Mouse (Mus musculus) spleen, adult 2 months (tissue): ENCODE results near the gene Pkd1. TPM values are rescaled to one million over a fixed set of nuclear protein-coding genes. Genes with fewer than 3 reads are reported as not detected.

Source experiments
- DNase-seq, 2 experiments: peaks; one replicate each; pipeline versions ENCODE4 v3.0.0 to v3.0.0-alpha.2; 2012 to 2021; ENCODE audit warnings: low spot score in 2 of 2, low read depth in 1 of 2
- H3K27ac ChIP-seq: fragments of 200-500 bp; 2 replicates; pipeline ENCODE4 v1.5.1; 2012; ENCODE audit warnings: low read length, inconsistent platforms; ENCODE audit not compliant: insufficient read depth
- H3K27me3 ChIP-seq: fragments of 200-500 bp; 2 replicates; pipeline ENCODE4 v1.6.1; 2012; ENCODE audit warnings: mild to moderate bottlenecking, moderate library complexity, low read length, inconsistent platforms; ENCODE audit not compliant: control insufficient read depth, insufficient read depth
- H3K36me3 ChIP-seq: fragments of 200-500 bp; 2 replicates; pipeline ENCODE4 v1.6.1; 2012; ENCODE audit warnings: mild to moderate bottlenecking, low read length, inconsistent platforms; ENCODE audit not compliant: control insufficient read depth, insufficient read depth
- H3K4me1 ChIP-seq: fragments of 200-500 bp; 2 replicates; pipeline ENCODE4 v1.6.1; 2011; ENCODE audit warnings: inconsistent platforms; ENCODE audit not compliant: control insufficient read depth, insufficient read depth, insufficient read length
- H3K4me3 ChIP-seq: fragments of 200-500 bp; 2 replicates; pipeline ENCODE4 v1.5.1; 2011; ENCODE audit warnings: mild to moderate bottlenecking, inconsistent platforms; ENCODE audit not compliant: insufficient read depth, insufficient read length; ENCODE audit errors: extremely low read depth
- CTCF ChIP-seq: fragments of 200-500 bp; IDR thresholded peaks from 2 replicates; pipeline ENCODE4 v1.5.1; 2011; ENCODE audit warnings: mild to moderate bottlenecking, inconsistent platforms; ENCODE audit not compliant: insufficient read depth, insufficient read length, insufficient replicate concordance; ENCODE audit errors: extremely low read depth
- POLR2A ChIP-seq: fragments of 200-500 bp; IDR thresholded peaks from 2 replicates; pipeline ENCODE4 v1.6.1; 2011; ENCODE audit warnings: low read depth, low read length, inconsistent platforms
- WGBS: fragments of 180-500 bp; shearing (Covaris S2); methylation state at CpG from one replicate; pipeline ENCODE4 v1.1.7; 2018; 5-methylcytosine and 5-hydroxymethylcytosine counted together
- polyA plus RNA-seq: library from polyadenylated mRNA; depleted of rRNA; stranded (reverse); fragments of >200 nt; gene quantifications from 2 replicates; pipeline ENCODE4 v1.2.3, GENCODE M21; 2012

Gene Pkd1
- polyA plus RNA-seq, 1 experiment: 73.9 TPM

DNA sequence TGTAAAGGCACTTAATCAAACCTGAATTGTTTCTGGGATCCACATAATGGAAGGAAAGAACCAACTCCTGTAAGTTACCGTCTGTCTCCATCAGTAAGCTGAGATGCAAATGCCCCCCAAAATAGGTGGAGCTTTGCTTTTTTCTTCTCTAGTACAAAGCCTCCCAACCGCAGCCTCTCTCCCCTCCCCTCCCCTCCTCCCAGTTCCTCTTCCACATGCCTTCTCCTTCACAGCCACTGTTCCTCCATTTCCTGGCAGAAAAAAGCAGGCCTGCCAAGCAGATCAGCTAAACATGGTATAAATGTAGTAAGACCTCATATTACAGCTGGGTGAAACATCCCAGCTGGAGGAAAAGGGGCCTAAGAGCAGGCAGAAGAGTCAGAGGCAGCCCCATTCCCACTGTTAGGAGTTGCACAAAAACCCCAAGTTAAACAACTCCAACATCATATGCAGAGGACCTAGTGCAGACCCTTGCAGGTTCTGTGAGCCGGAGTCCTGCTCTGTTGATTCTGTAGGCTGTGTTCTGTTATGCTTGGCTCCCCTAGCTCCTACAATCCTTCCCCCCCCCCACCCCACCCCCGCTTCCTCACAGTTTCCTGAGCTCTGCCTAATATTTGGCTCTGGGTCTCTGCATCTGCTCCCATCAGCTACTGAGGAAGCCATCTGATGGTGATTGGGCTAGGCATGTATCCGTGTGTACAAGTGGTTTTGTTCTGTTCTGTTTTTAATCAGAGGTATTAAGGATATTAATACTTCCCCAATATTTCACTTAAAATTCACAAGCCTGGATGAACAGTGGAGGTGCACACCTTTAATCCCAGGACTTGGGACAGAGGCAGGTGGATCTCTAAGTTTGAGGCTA, 34.2 kb downstream of the Pkd1 start:
- TF ChIP-seq CTCF: no peak
- no peak for TF ChIP-seq POLR2A
- Histone ChIP-seq H3K4me3 (no peak overlapping the region), H3K4me1 (no peaks in the 10 kb centered on the region), H3K36me3 (peaks cover 27% of the 10 kb centered on the region), H3K27ac (no peak overlapping the region), H3K27me3 (no peaks in the 10 kb centered on the region)
- 44% methylated on average over 5 of the region's 5 CpGs for WGBS
- DNase-seq: no peak

- no peaks in the 10 kb centered on the region for H3K27me3 ChIP-seq
- TF ChIP-seq POLR2A (no peak), CTCF (no peak)
- WGBS: 81% methylated on average over 3 of the region's 3 CpGs
- DNase-seq: no peak
- no peak overlapping the region for H3K4me3 ChIP-seq
- H3K27ac ChIP-seq: no peak overlapping the region
- peaks cover 27% of the 10 kb centered on the region for H3K36me3 ChIP-seq
- no peaks in the 10 kb centered on the region for H3K4me1 ChIP-seq
Measured at GRCm38 (mm10) chr17:24584520-24584919, 34.9 kb downstream of the Pkd1 start.

- H3K4me1 ChIP-seq: no peaks in the 10 kb centered on the region
- DNase-seq: no peak
- TF ChIP-seq POLR2A (no peak), CTCF (no peak)
- H3K27me3 ChIP-seq: no peaks in the 10 kb centered on the region
- peaks cover 25% of the 10 kb centered on the region for H3K36me3 ChIP-seq
- no peak overlapping the region for H3K27ac ChIP-seq
- no peak overlapping the region for H3K4me3 ChIP-seq
- 85% methylated on average over 4 of the region's 4 CpGs for WGBS
Measured at GRCm38 (mm10) chr17:24586532-24586931, 36.9 kb downstream of the Pkd1 start.

DNA sequence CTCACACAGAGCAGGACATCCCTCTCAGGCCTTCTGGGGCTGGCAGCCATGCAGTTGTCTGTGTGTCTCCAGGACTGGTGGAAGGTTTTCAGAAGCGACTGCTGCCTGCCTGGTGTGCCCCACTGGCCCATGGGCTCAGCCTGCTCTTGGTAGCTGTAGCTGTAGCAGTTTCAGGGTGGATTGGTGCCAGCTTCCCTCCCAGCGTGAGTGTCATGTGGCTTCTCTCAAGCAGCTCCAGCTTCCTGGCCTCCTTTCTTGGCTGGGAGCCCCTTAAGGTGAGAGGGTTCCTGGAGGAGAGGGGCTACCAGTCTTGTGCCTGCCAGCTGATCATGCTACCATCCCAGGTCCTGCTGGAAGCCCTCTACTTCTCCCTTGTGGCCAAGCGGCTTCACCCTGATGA, 41.3 kb downstream of the Pkd1 start:
- TF ChIP-seq CTCF: no peak
- no peak overlapping the region for H3K27ac ChIP-seq
- H3K27me3 ChIP-seq: no peaks in the 10 kb centered on the region
- no peaks in the 10 kb centered on the region for H3K4me1 ChIP-seq
- H3K36me3 ChIP-seq: peaks cover 38% of the 10 kb centered on the region
- DNase-seq: no peak
- WGBS: 92% methylated on average over 3 of the region's 3 CpGs
- H3K4me3 ChIP-seq: no peak overlapping the region

DNA sequence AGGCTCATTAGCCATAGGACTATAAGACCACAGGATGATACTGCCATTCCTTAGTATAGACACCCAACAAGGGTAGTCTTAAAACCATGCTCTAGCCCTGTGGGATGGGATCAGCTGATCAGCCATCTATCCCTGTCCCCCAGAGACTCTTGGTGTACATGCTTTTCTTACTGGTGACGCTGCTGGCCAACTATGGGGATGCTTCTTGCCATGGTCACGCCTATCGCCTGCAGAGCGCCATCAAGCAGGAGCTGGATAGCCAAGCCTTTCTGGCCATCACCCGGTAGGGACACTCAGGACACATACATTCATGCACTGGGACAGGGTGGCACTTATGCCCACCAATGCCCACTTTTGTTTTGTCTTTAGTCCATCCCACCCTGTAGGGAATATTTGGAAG, 42.1 kb downstream of the Pkd1 start:
- TF ChIP-seq POLR2A: no peak
- Histone ChIP-seq H3K36me3 (peaks cover 41% of the 10 kb centered on the region), H3K27ac (no peak overlapping the region), H3K4me1 (no peaks in the 10 kb centered on the region), H3K27me3 (no peaks in the 10 kb centered on the region), H3K4me3 (no peak overlapping the region)
- DNase-seq: no peak
- WGBS: 94% methylated on average over 5 of the region's 5 CpGs

GRCm38 (mm10) chr17:24593248-24593647, 43.6 kb downstream of the Pkd1 start:
- peaks cover 47% of the 10 kb centered on the region for H3K36me3 ChIP-seq
- 89% methylated on average over 5 of the region's 5 CpGs for WGBS

More at GRCm38 (mm10) chr17:24593248-24593647, 43.6 kb downstream of the Pkd1 start:
- no peak for DNase-seq
- Histone ChIP-seq H3K27ac (no peak overlapping the region), H3K27me3 (no peaks in the 10 kb centered on the region), H3K4me1 (no peaks in the 10 kb centered on the region), H3K4me3 (no peak overlapping the region)
- TF ChIP-seq POLR2A (no peak), CTCF (no peak)
